Mouse (Mus musculus) thymus, adult 2 months (tissue): ENCODE results near the gene 4930503B20Rik.

Experiments used
- CTCF ChIP-seq: fragments of 200-500 bp; IDR thresholded peaks from 2 replicates; pipeline ENCODE4 v1.5.1; 2012; ENCODE audit warnings: mild to moderate bottlenecking, control low read depth, low read length, moderate library complexity, borderline replicate concordance; ENCODE audit not compliant: control insufficient read depth, poor library complexity, insufficient read depth; ENCODE audit errors: extremely low read depth
- POLR2A ChIP-seq: fragments of 200-500 bp; IDR thresholded peaks from 2 replicates; pipeline ENCODE4 v1.6.1; 2012; ENCODE audit warnings: mild to moderate bottlenecking, low read length, control low read depth, moderate library complexity; ENCODE audit not compliant: control insufficient read depth, poor library complexity, insufficient read depth; ENCODE audit errors: extremely low read depth

DNA sequence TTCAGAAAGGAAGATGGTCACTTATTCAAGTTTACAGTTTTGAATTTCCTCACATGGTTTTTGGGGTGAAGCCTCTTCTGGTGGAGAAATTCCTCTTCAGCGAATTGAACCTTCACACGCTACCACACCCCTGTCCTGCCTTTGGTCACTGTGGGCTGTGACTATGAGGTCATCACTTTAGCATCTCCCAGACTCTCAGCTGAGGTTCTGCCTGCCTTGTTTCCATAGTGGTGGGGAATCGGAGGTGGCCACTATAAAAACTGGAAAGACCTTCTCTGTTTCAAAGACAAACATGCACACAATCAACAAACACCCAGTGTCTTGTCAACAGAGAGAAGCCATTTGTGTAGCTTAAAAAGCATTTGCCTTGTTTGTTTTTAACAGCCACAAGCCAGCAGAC, at the start of gene 4930503B20Rik:
- no peak for TF ChIP-seq CTCF
- TF ChIP-seq POLR2A: no peak
